Mouse (Mus musculus) liver, embryonic 14.5 days (tissue): ENCODE measurements around the gene Tbc1d19.

ENCODE experiments used
- CTCF ChIP-seq: IDR thresholded peaks from 2 replicates; pipeline ENCODE4 v1.5.1; 2016; ENCODE audit warnings: antibody characterized with exemption, low read depth, control low read depth
- EP300 ChIP-seq: IDR thresholded peaks from 2 replicates; pipeline ENCODE4 v1.6.1; 2016; ENCODE audit warnings: antibody characterized with exemption, low read depth

DNA sequence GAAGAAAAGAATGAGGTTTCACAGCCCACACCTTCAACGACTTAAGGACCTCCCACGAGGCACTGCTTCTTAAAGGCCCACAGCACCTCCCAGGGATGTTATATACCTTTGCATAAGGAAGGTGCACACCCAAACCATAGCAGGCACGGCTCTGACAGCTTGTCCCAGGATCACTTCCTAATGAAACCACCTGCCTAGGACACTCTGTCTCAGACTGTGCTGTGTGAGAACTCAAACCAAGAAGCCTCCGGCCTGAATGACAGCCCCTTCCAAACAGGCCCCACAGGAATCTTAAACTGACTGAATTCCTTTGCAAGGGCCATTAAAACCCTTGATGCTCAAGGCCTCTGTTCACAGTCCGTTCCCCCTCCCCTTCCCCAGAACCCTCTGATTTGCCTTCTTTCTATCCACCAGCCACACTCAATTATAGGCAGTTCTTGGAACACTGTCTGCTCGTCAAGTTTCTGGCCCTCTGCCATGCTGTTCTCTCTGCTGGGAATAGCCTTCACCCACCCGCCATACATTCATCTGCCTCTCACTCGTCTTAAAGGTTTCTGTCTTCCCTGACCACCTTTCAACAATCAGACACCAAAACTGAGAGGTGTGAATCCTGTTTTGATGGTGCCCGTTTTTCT, 138.3 kb downstream of the Tbc1d19 start:
- no peak for TF ChIP-seq CTCF
- no peak for TF ChIP-seq EP300
